Mouse (Mus musculus) gastrocnemius, postnatal 4 days (tissue): ENCODE measurements around the gene Fam98a. TPM values are rescaled to one million over a fixed set of nuclear protein-coding genes. Genes with fewer than 3 reads are reported as not detected.

Experiments used
- DNase-seq, 2 experiments: peaks; one replicate each; pipeline ENCODE4 v3.0.0; 2021 to 2022; ENCODE audit warnings: low spot score in 2 of 2, mixed read lengths in 2 of 2
- long read RNA-seq, 2 experiments: library from polyadenylated mRNA; stranded (forward); transcript quantifications; one replicate each; pipeline ENCODE4 v2.0.0; 2021
- total RNA-seq, 2 experiments: library from RNA; stranded (reverse); gene quantifications; 2 replicates each; pipeline ENCODE4 v1.2.3; 2021

The Fam98a gene
- total RNA-seq = 10 to 100 TPM; 38.0 to 44.3 TPM
- long read RNA-seq, experiment 1, transcript Fam98a-201 (8 exons, 2,817 nt) = major isoform, 16 of 25 reads
- long read RNA-seq, experiment 1, partial matches to known transcripts = 1 of 25 reads
- long read RNA-seq, experiment 1, other reads (novel, unspliced or antisense) = 8 of 25 reads
- long read RNA-seq, experiment 2, transcript Fam98a-201 (8 exons, 2,817 nt) = major isoform, 12 of 21 reads
- long read RNA-seq, experiment 2, partial matches to known transcripts = 1 of 21 reads
- long read RNA-seq, experiment 2, other reads (novel, unspliced or antisense) = 8 of 21 reads

DNA sequence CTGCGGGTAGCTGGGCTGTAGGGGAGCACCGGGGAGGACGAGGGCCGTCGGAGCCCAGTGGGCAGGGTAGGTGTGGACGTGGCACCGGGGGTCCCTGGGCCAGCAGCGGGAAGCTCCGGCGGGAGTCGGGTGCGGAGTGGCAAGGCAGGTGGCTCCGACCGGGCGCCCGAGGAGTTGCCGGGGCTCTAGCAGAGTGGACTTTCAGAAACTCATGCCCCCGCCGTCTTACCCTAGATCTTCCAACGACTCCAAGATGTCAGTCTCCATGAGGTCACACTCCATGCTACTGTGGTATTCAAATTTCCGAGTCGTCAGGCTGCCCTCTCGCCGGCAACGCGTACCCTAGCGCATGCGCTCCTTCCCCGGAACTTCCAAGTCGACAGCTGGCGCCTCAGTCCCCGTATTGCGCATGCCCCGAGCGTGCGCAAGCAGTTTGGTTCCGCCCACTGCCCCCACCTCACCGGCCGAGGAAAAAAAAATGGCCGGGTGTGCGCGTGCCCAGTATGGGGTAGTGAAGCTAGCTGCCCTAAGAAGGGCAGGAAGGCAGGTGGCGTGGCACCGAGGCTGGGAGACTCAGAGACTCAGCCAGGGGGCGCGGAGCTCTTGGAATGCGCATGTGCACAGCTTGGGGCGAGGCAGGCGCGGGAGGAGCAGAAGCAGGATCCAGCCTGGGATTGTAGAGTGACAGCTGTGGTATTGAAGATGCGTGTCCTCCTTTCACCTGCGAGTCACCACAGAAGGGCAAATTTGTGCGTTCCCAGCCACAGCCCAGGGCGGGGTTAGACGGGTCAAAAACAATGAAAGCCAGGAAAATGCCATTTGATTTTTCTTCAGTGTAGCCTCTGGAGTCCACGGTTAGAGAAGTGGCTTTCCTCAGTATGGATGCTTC, at the start of gene Fam98a:
Gene Fam98a, minus strand, starts transcription at position 435 of the 889 bp plus-strand sequence.
- peak; percentile 98 to 99 for DNase-seq

DNA sequence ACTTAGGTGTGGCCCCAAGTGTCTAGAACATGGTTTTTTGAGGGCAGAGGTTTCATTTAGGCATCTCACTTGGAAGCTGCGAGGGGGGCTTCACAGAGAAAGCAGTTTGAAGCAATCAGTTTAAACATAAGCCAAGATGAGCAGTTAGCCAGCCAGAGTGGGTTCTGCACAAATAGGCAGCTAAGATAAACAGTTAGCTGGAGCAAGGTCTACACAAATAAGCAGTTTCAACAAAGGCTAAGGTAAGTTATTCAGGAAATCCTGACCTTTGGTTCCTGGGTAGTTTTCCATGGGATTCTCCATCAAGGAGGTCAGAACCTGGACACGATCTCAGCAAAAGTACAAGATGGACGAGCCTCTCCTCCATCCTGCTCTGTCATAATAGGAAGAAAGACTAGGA, 46.9 kb upstream of the Fam98a start:
- no peak for DNase-seq

DNA sequence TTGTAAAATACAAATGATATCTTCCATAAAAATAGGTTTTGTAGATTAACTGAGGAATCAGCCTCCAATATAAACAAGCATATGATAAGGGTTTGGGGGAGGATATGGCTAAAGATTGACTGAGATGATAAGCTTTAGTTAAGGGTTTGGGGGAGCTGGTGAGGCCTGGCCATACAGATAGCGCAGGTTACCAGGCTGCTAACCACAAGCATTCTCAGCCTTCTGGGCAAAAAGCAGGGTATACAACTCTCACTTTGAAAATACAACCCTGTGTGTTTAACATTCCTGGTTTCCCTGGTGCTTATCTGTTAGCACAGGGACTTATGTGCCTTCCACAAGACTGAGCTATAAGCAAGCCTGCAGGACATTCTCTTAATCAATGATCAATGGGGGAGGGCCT, 31.0 kb upstream of the Fam98a start:
- DNase-seq = no peak

GRCm38 (mm10) chr17:75575608-75576007, 23.9 kb upstream of the Fam98a start:
- no peak for DNase-seq

- no peak for DNase-seq
Measured at GRCm38 (mm10) chr17:75558041-75558440, 6.3 kb upstream of the Fam98a start.

- no peak for DNase-seq
Measured at GRCm38 (mm10) chr17:75557031-75557430, 5.3 kb upstream of the Fam98a start.

- DNase-seq = no peak
Measured at GRCm38 (mm10) chr17:75550771-75551413, 854 bp downstream of the Fam98a start.

- DNase-seq = no peak
Measured at GRCm38 (mm10) chr17:75544262-75544661, 7.5 kb downstream of the Fam98a start.

GRCm38 (mm10) chr17:75543434-75543833, 8.3 kb downstream of the Fam98a start:
- no peak for DNase-seq

DNA sequence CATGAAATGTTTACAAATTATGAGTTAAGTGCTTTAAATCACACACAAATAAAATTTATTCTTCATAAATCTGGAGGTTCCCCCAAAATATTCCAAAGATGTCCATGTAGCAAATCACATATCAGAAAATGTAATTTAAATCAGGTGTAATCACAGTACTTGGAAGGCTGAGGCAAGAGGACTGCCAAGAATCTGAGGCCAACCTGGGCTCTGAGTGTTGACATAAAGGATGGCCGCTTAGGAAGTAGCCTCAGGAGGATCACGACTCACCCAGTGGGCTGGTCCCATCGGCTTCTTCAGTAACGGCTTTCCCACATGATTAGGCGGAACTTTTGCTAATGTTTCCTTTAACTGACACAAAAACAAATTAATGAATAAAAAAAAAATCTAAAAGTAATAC, 11.9 kb downstream of the Fam98a start:
- DNase-seq = no peak

- no peak for DNase-seq
Measured at GRCm38 (mm10) chr17:75539130-75539529, 12.6 kb downstream of the Fam98a start.

- DNase-seq = no peak
Measured at GRCm38 (mm10) chr17:75538431-75538830, 13.3 kb downstream of the Fam98a start.

DNA sequence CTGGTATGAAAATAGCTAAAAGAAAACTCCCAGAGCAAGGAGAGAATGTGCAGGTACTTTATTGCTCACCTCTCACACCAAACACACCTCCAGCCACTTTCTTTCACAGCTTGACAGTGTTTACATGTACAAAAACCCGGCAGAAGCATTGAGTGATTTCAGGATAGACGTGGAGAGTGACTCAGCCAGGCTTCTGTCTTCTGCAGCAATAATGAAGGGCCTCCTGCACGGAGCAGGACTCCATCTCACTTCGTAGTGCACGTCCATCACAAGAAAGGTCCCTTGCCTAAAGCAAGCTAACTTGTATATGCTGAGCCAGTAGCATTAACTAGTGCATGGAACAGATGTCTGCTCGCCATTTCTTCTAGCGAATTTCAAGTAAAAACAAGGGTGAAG, 14.7 kb downstream of the Fam98a start:
- no peak for DNase-seq

GRCm38 (mm10) chr17:75536396-75537049, 15.2 kb downstream of the Fam98a start:
- no peak for DNase-seq

DNA sequence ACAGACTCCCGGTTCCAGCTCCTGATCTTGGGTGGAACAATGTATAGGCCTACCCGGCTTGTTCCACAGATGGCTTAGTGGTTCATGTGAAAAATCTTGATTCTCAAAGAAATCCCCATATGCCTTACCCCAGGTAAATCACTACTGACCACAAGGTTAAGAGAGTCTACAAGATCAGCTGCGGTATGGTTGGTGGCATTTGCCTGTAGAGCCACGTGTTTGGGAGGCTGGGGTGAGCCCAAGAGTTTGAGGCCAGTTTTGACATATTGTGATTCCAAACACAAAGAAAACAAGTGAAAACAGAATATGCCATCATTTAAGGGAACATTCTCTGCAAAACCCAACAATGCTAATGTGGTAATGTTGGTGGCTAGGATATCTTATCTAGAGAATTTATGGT, 16.1 kb downstream of the Fam98a start:
- no peak for DNase-seq

DNA sequence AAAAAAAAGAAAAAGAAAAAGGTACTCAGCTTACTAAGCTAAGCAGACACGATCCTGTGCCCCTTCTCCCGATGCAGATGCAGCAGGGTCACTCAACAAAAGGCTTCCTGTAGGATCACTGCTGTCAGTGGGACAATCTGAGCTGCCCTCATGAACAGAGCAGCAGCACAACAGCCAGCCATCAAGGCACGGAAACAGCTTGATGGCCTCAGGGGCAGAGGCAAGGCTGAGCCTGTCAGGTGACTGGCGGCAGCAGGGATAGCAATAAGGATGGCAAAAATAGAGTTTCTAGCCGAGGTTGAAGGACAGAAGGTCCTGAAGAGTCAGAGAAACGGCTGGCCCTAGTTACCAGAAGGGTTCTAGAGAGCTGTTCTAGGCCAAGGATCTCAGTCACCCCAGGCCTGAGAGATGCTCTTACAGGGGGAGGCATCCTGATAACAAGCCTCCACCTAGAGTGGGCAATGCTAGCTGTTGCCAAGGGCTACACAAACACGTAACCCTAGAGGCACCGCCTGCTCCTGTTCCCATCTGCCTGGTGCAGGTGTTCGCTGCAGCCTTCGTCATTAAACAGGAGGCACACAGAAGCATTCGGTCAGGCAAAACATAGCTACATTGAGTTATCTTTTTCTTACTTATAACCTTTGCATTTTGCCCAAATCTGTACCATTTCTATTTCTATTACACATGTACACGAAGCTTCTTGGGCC, 17.3 kb downstream of the Fam98a start:
- no peak for DNase-seq

GRCm38 (mm10) chr17:75532469-75532986, 19.2 kb downstream of the Fam98a start:
- DNase-seq = no peak

- no peak for DNase-seq
Measured at GRCm38 (mm10) chr17:75529222-75529935, 22.4 kb downstream of the Fam98a start.

DNA sequence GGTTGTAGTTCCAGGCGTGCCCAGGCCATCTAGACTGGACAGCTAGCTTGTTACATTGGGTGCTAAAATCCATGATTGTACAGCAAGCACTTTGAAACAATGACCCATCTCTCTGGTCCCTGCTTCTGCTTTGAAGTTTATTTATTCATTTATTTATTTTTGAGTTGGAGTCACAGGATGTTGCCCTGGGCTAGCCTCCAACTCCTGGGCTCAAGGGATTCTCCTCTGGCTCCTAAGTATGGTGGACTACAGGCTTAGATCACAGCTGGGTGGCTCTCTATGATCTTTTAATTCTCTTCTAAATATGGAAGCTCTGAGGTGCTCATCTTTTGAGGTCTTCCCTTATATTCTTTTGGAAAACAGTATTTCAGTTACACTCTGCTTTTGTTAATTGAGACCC, 25.3 kb downstream of the Fam98a start:
- no peak for DNase-seq

- DNase-seq = no peak
Measured at GRCm38 (mm10) chr17:75523812-75524211, 27.9 kb downstream of the Fam98a start.
